Mouse (Mus musculus) spleen, adult 18-20 months (tissue): ENCODE measurements at regions not wholly inside any gene's neighbourhood (a gene's known extent, or its start where the extent isn't known, plus 50 kb on each side); places are given as distances from the start of the nearest gene placed in this dataset.
"Not testable (repeated sequence)": the region's sequence is repeated elsewhere in the genome, so short reads cannot be mapped to it uniquely, and the experiment has no call there.

Experiments used
- DNase-seq, 2 experiments: peaks; one replicate each; pipeline ENCODE4 v3.0.0; 2022; ENCODE audit warnings: mixed read lengths in 2 of 2

DNA sequence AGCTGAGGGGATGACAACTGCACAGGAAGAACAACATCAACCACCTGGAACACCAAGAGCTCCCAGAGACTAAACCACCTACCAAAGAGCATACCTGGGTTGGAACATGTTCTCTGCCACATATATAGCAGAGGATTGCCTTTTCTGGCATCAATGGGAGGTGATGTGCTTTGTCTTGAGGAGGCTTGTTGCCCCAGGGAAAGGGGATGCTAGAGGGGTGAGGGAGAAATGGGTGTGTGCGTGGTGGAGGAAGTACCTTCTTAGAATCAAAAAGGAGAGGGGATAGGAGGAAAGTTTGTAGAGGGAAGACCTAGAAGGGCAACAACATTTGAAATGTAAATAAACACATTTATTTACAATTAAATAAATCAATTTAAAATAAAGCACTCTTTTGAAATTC is 358.5 kb upstream of the Pfkp start:
- no peak for DNase-seq

- DNase-seq: not testable (repeated sequence)
Measured at GRCm38 (mm10) chr13:6998508-6999278, 350.1 kb upstream of the Pfkp start.

DNA sequence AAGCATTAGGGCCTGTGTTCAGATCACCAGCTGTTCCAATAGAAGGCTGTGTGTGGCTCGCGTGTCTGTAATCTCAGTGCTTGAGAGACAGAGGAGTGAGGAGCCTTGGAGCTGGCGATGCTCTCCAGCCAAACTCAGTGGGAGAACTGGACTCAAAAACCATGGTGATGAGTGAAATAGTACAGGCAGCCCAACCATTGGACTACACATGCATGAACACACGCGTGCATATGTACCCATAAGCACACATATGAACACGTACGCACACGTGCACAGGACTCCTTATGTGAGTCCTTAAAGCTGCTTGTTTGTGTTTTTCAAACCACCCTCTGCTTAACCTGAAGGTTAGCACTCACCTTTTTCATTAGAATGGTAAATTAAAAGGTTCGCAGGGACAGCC is 349.5 kb upstream of the Pfkp start:
- no peak for DNase-seq

DNA sequence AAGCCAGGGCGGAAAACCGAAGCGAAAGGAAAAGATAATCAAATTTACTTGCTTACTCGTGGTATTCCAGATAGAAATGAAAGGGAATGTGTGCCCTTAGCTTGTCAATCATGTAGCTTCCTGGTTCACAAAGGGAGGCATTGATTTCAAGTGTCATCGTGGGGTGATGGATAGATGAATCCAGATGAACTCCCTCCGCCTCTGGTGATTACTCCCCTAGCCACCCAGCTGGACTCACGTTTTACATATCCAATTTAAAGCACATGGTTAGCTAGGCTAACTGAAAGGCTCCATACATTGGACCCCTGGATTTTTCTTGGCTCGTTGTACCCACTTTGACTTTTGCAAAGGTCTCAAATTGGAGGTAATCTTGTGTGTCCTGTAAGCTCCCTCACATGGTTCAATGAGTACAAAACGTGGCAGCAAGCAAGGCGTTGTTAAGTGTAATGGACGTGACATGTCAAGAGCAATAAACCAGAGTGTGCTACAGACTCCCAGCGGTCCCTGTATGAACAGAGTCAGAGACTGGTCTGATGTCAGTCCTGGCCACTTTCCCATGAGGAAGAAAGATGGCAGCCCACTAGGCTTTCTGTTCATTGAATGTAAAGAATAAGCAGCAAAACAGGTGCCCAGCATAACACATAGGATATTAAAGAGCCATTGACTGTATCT is 343.9 kb upstream of the Pfkp start:
- no peak for DNase-seq

DNA sequence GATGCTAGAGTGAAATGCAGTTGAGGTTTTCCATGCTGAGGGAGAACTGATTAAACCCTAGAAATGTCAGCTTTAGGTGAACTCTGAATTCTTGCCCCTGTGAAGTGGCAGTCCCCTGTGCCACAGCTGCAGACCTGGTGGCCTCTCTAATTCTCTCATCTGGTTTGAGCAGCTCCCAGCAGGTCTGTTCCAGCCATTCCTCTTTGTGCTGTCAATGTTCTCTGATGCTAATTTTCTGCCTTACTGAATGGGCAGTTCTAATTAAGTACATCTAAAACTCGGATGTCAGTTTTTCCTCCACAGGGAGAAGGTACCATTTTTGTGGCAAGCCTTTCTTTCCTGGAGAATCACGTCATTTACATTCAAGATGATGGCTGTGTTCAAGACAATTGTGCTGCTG is 343.1 kb upstream of the Pfkp start:
- no peak for DNase-seq

DNA sequence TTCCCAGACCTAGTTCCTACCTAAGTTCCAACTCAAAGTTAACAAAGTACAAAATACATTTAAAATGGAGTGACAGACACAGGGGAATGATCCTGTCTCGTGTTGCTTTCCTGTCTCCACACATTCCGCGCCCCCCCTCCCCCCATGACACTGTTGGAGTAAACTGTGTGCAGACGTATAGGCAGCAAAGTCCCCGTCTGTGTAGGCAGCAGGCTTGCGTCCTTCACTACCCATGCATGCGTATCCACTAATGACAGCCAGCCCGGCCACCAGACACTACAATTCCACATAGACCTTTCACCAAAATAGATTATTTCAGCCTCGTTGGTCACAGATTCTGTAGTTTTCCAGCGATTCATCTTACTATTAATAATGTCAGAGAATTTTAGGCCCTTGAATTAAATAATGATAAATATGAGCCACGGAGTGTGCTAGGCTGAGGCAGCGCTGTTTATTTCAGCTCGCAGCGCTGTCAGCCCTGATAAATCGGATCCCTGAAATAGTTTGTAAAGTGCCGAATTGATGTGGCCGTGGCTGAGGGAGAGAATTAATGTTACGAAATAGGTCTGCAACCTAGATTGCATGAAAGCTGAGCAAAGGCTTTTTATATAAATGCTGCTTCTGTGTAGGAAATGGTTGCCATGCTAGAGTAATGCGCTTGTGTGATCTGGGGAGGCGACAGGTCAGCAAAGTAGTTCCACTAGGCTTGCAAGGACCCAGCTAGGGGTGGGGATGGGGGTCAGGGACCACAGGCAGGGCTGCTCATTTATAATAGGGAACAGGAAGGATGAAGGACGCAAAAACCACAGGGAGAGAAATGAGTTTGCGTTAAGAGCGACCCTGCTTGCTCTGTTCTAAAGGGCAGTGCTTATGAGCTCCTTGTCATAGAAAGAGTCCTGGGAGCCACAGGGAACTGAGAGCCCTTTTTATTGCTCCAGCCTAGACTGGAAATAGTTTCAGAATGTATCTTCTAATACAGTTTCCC is 336.7 kb upstream of the Pfkp start:
- no peak for DNase-seq

DNA sequence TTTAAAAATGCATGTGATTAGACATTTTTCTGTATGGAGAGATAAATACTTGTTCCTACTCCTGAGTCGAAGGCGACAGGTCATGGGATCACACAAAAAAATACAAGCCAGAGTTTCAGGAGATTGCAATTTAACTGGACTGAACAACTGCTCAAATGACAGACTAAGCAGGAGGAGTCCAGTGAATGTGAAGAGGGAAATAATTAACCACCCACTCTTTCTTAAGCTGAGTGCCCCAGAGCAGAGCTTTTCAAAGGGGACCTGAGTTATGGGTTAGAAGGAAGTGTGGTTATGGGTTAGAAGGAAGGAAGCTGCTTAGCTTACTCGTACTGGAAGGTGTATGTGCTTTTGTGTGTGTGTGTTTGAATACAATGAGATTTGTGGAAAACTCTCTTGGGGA is 307.1 kb upstream of the Pfkp start:
- no peak for DNase-seq

DNA sequence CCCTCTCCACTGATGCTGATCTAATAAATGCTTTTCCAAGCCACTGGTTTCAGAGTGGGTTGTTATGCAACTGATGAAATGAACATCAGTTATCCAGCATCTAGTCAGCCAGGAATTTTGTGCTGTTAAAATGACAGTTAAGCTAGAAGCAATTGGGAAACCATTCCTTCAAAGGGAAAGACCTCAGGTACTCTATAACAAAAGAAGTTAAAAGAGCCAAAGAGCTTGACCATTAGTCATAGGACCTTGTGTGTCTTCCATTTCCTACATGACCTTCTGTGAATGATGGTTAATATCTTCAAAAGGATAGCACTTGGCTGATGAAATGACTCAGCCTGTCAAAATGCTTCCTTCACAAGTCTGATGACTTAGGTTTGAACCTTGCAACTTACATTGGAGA is 275.6 kb upstream of the Pfkp start:
- DNase-seq: no peak

- no peak for DNase-seq
Measured at GRCm38 (mm10) chr13:6922357-6922721, 273.8 kb upstream of the Pfkp start.

DNA sequence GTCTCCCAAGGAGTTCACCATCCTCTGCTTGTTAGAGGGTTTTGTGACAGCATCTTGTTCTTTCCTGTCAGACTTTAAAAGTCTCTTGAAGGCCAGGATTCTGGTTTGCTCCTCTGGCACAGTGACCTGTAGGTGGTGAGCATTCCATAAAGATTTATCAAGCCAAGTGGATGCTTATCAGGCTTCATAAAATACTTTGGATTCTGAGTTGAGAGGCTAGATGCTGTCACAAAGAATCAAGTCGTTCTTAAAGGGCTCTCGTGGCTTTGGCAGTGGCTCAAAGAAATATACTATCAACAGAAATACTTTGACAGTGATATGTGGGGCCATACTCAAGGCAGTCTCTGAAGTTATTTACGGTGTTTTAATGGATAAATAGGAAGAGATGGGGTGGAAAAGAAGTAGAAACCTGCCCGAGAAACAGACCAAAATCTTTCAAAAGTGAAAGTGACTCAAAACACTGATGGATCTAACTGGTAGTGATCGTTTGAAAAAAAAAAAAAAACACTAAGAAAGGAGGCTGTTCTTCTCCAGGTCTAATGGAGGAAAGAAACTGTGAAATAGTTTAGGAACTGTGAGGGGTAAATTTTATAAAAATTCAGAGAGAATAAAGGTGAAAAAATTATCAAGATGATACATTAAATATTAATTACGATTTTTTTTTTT is 273.2 kb upstream of the Pfkp start:
- no peak for DNase-seq

DNA sequence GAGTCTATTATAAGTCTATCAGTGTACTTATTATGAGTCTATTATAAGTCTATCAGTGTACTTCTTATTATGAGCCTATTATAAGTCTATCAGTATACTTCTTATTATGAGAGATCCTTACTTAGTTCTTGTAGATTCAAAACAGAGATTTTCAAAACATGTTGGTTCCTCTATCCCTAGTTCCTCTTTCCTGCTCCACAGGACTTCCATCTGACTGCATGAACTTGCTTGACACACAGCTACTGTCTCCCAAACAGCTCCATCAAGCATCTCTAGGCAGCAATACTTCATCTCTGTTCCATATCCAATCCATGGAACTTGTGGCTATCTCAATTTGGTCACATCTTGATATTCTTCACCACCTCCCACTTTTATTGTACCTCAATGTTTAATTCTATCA is 257.4 kb upstream of the Pfkp start:
- DNase-seq: no peak

DNA sequence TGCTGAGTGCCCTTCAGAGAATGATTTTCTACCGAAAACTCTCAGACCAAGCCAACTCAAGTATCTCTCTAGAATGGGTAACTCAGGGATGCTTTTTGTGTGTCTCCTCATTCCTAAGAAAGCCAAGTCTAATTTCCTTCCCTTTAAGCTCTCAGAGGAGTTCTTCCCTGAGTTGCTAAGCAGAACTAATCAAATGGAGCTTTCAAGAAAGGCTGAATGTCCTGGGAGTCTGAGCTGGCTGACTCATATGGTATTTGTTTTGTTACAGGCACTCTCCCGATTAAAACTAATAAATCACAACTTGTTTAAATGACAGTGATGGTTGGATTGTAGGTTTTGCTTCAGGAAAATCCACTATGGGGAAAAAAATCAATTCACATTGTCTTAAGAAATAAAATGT is 253.1 kb upstream of the Pfkp start:
- no peak for DNase-seq

GRCm38 (mm10) chr13:6897666-6898065 is 249.1 kb upstream of the Pfkp start:
- DNase-seq: no peak

DNA sequence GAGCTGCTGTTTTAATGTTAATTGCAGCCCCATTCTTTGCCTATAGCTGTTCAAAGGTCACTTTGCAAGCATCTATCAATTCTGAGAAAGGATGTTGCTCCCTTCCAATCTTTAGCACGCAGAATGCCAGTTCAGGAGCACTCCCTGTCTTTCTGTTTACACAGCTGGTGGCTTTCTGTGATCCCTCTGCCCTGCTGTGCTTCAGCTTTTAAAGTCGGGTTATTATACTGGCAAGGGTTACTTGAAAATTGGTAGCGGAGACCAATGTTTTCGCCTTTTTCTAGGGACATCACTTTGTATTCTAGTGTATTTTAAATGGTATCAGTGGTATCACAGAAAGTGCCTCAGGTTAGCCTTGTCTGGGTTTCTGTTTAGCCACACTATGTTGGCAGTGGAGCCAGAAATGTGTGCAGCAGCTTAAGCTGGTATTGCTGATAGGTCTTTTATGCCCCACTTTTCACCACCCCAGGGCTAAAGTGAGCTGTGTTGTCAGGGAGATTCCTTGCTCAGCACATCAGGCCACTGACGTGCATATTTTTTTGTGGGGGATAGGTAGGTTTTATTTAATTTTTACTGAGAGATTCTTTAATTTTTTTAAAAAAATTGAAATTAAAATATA is 243.0 kb upstream of the Pfkp start:
- DNase-seq: no peak

- DNase-seq: peak; percentile 12 to 24
Measured at GRCm38 (mm10) chr13:6889446-6889845, 240.9 kb upstream of the Pfkp start.

DNA sequence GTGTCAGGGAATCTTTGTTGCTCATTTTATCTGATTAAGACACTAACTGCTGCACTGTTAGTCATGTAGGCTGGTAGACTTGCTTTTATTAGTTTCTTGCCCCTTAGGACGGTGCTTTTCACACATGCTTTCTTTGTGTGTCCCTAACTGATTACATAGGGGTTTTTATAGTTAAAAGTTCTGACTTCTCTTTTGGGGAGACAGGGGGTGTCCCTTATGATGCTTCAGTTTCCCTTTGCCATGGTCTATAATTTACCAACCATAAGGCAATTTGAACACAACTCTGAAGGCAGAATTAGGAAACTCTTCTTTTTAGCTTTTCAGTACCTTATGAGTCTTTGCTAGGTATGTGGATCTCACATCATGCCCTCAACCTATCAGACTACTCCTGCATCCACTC is 239.8 kb upstream of the Pfkp start:
- no peak for DNase-seq

DNA sequence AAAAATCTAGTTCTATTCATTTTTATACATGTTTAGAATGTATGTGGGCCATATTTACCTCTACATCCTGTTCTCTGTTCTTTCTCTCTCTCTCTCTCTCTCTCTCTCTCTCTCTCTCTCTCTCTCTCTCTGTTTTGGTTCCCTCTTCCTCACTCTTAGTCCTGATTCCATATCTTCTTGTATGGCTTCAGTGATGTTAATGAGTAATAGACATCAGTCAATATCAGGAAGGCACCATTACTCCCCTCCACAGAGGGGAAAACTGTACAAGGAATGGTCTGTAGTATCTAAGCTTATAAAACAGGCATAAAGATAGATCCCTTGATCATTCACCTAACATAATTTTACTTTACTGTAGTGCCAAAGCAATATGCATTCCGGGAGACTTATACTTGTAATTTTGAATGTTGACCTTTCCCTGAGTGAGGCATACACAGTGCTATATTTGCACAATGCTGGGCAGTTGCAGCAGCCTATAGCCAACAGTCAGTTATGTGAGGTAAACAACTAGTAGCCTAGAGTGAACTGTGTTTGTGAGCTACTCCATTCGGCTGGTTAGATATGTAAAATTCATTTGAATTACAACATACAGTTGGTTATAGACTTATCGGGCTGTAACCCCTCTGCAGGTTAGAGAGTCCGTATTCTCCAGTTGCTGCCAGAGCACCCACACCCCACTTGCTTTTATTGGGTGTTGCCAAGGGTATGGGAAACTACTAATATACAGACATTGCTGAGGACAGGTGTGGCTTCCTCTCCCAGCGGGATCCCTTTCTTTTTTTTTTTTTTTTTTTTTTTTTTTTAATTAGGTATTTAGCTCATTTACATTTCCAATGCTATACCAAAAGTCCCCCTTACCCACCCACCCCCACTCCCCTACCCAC is 228.7 kb upstream of the Pfkp start:
- no peak for DNase-seq

GRCm38 (mm10) chr13:6862186-6862585 is 213.6 kb upstream of the Pfkp start:
- DNase-seq: no peak

DNA sequence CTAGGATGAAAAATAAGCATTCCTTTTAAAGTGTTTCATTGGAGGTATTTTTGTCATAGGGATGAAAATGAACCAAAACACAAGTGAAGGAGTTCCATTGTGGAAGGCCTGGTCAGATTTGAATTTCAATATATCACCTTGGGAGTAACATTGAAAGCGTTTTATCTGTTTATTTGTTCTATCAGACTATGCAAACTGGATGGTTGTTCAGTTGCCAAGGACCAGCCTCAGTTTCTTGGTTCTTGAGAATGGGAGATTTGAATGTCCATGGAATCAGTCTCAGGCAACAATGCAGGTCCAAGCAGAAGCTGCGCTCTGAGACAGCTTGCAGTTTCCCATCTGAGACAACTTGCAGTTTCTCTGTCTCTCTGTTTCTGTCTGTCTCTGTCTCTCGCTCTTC is 211.0 kb upstream of the Pfkp start:
- no peak for DNase-seq

- DNase-seq: no peak
Measured at GRCm38 (mm10) chr13:6855199-6856148, 206.9 kb upstream of the Pfkp start.
